Mouse (Mus musculus): ENCODE results near the gene Hspa13.

DNA sequence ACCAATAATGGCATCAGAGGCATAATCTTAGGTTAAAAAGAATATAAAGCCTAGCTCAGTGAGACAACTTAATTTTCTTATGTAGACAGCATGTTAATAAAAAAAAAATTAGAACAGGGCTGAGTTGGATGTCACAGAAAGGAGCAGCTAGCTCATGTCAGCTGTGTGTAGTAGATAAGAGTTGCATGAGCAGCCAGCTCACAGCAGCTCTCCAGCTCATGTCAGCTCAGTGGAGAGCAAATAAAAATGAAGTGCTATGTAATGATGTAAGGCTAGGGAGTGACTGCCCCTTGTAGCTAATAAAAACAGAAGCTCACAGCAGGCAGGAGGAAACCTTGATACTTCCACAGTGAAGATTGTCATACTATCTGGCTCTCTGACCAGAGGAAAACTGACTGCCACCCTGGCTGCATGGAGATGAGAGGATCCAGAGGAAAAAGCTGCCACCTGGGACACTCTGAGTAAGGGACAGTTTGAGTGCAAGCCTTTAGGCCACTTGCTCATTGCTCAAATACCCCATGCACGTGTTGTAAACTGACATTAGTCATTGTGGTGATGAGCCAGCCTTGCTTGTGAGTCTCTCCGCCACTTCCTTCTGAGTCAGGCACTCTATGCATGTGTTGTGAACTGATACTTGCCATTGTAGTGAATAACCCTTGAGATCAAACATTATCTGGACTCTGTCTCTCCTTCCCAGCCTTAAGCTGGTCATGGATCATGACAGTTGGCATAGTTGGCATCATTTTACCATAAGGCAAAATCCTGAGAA is 49.3 kb downstream of the Hspa13 start:
- TF ChIP-seq CTCF (IDR thresholded peaks at IDR 0.05; ENCODE audit: insufficient read depth, low read length) = no peak
- no peak for TF ChIP-seq POLR2A (IDR thresholded peaks at IDR 0.05; ENCODE audit: borderline replicate concordance, extremely low read depth, low read depth, low read length)
